Mouse (Mus musculus): ENCODE data around the gene Arrdc2. TPM values are rescaled to one million over a fixed set of nuclear protein-coding genes. Genes with fewer than 3 reads are reported as not detected.

Arrdc2 gene
- polyA plus RNA-seq, 1 experiment: 27.8 TPM

DNA sequence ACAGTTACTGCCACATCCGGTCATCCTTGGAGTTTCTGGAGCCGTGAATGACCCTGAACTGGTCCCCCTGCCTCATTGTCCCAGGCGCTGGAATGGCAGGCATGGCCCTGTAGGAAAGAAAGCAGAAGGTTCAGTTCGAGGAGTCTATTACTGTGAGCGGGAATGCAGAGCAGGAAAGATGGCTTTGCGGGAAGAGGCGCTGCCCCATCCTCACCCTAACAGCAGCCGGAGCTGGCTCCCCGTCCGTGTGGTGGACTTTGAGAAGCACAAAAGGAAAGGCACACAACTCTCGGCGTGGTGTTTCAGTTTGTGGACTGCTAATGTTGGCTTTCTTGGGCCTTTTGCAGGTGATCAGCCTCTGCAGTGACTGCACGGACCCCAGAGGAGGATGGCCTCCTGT is 34.9 kb upstream of the Arrdc2 start:
- Histone ChIP-seq H3K4me1 (ENCODE audit: control insufficient read depth, insufficient read depth, low read length) (no peaks in the 10 kb centered on the region), H3K27ac (ENCODE audit: insufficient read depth, low read depth, low read length) (no peak overlapping the region), H3K4me3 (ENCODE audit: insufficient read depth, low read length) (no peak overlapping the region)
- TF ChIP-seq CTCF (IDR thresholded peaks at IDR 0.05; ENCODE audit: low read depth, low read length) (no peak), POLR2A (IDR thresholded peaks at IDR 0.05; ENCODE audit: borderline replicate concordance, low read depth, low read length) (no peak)

DNA sequence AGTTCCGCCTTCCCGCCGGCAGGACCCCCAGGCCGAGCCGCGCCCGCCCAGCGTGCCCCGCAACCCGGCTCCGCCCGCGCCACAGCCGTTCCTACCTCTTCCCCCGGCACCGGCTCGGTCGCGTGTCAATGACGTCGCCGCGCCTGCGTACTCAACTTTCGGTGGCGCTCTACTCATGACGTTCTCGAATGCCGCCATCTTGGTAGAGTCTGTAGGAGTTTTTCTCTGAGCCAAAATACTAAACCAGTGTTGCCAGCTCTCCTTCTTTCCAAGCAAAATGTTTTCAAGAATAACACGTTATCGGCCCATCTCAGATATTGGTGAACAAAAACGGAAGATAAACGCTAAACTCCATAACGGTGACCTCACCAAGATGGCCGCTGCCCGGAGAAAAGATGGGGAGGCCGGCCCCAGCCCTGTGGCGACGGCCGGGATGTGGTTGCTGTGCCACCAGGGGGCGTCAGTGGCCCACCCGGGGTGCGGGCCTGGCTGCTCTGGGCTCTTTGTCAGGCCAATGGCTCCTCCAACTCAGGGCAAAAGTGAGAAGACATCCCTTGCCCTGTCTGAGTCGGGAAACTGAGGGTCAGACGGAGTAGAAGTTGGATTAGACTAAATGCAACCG is 34.0 kb upstream of the Arrdc2 start, which contains the start of gene Ccdc124:
Gene Ccdc124, minus strand, starts transcription at position 572 of the 622 bp plus-strand sequence.
- Histone ChIP-seq H3K4me1 (ENCODE audit: control insufficient read depth, insufficient read depth, low read length) (peaks cover 4% of the 10 kb centered on the region), H3K27ac (ENCODE audit: insufficient read depth, low read depth, low read length) (peak within 1 kb of the TSS; percentile 82), H3K4me3 (ENCODE audit: insufficient read depth, low read length) (peak within 1 kb of the TSS; percentile 61)

DNA sequence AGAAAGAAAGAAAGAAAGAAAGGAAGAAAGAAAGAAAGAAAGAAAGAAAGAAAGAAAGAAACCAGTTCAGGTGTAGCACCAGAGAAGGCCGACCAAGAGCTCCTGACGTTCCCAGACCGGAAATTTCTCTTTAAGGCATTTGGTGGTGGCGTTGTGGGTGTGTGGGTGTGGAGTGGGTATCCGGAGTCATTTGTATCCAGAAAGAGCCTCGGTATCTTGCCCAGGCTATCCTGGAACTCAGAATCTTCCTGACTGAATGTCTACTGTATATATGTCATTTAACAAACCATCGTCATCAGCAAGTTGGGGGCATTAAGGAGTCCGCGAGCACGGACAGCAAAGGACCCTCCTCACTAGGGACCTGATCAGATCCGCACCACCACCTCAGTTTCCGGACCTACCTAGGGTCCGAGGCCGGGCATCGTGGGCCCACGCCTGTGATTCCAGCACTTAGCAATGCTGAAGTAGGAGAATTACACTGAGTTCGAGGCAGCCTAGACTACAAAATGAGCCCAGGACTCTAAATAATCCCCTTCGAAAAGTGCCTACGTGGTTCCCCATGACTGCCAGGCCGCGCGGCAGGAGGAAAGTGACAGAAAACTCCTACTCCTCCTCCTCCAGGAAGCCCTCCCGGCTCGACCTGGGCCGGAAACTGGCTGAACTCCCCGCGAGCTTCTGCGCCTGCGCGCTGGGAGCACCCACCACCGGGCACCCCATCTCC is 33.3 kb upstream of the Arrdc2 start:
- Histone ChIP-seq H3K4me1 (ENCODE audit: control insufficient read depth, insufficient read depth, low read length) (peaks cover 4% of the 10 kb centered on the region), H3K27ac (ENCODE audit: insufficient read depth, low read depth, low read length) (peak overlapping the region; percentile 57), H3K4me3 (ENCODE audit: insufficient read depth, low read length) (peak overlapping the region; percentile 61)
- TF ChIP-seq CTCF (IDR thresholded peaks at IDR 0.05; ENCODE audit: low read depth, low read length) (no peak), POLR2A (IDR thresholded peaks at IDR 0.05; ENCODE audit: borderline replicate concordance, low read depth, low read length) (no peak)

More for the DNA sequence above, 34.0 kb upstream of the Arrdc2 start, which contains the start of gene Ccdc124:
- TF ChIP-seq CTCF (IDR thresholded peaks at IDR 0.05; ENCODE audit: low read depth, low read length): peak; percentile 69
- TF ChIP-seq POLR2A (IDR thresholded peaks at IDR 0.05; ENCODE audit: borderline replicate concordance, low read depth, low read length): 0 out of 2 replicates have a peak, but pooled peaks have one; percentile 13

DNA sequence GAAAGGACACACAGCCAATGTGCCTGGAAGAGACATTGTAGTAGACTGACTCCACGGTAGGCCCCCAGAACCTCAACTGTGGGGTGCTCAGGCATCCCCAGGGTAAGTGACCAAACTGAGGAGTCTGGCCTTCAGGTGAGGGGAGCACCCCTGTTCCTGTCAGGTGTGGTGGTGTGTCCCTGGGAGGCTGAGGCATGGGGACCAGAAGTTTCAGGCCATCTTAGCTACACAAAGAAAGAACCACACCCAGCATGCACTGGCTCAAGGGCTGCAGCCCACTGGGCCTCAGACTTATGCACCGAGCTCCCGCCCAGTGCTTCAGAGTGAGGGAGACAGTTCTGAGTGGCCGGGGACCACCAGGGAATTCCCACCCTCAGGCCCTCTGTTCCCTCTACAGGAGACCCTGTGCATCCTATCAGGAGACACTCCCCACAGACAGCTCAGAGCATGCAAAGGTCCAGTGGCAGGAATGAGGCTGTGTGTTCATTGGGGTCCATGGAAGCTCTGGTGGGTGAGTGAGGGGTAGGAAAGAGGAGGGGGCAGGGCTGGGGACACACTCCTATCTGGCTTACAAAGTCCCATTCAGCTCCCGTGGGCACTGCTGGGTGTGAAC is 31.8 kb upstream of the Arrdc2 start:
- no peak overlapping the region for H3K27ac ChIP-seq (ENCODE audit: insufficient read depth, low read depth, low read length)
- peaks cover 4% of the 10 kb centered on the region for H3K4me1 ChIP-seq (ENCODE audit: control insufficient read depth, insufficient read depth, low read length)
- TF ChIP-seq POLR2A (IDR thresholded peaks at IDR 0.05; ENCODE audit: borderline replicate concordance, low read depth, low read length) (no peak), CTCF (IDR thresholded peaks at IDR 0.05; ENCODE audit: low read depth, low read length) (no peak)
- H3K4me3 ChIP-seq (ENCODE audit: insufficient read depth, low read length): no peak overlapping the region

DNA sequence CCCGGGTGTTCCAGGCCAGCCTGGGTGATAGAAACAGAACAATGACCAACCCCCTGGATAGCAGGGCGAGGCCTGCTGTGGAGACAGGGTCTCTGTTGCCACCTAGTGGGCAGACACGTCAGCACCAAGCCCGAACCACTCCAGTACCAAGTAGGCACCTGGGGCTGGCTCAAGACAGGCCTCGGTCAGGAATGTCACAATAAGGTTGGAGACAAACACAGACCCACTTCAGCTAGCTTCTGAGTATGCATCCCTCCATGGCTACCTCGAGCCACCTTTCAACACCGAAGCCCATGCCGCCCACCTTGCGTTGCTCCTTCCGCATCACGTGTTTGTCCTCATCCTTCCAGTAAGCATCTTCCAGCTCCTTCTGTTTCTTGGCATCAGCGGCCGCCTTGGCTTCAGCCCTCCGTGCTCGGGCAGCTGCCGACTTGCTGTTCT is 30.1 kb upstream of the Arrdc2 start:
- Histone ChIP-seq H3K27ac (ENCODE audit: insufficient read depth, low read depth, low read length) (no peak overlapping the region), H3K4me1 (ENCODE audit: control insufficient read depth, insufficient read depth, low read length) (peaks cover 8% of the 10 kb centered on the region), H3K4me3 (ENCODE audit: insufficient read depth, low read length) (no peak overlapping the region)
- TF ChIP-seq POLR2A (IDR thresholded peaks at IDR 0.05; ENCODE audit: borderline replicate concordance, low read depth, low read length): no peak
- TF ChIP-seq CTCF (IDR thresholded peaks at IDR 0.05; ENCODE audit: low read depth, low read length): peak; percentile 60

DNA sequence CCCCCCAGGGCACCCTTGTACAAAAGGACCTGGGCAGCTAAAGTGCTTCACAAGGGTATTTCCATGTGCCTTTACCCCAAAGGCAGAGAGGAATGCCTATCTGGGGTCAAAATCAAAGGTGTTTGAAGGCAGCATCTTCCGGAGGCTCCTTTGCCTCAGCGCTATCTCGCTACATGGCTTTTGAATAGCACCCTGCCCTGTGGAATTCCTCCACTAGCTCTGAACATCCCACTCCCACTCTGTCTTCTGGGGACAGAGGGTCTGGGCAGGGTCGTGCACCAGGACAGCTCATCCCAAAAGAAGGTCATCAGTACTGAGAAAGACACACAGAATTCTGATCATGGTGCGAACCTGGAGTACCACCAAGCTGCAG is 29.7 kb upstream of the Arrdc2 start:
- no peak overlapping the region for H3K4me3 ChIP-seq (ENCODE audit: insufficient read depth, low read length)
- TF ChIP-seq POLR2A (IDR thresholded peaks at IDR 0.05; ENCODE audit: borderline replicate concordance, low read depth, low read length) (no peak), CTCF (IDR thresholded peaks at IDR 0.05; ENCODE audit: low read depth, low read length) (no peak)
- peaks cover 10% of the 10 kb centered on the region for H3K4me1 ChIP-seq (ENCODE audit: control insufficient read depth, insufficient read depth, low read length)
- H3K27ac ChIP-seq (ENCODE audit: insufficient read depth, low read depth, low read length): no peak overlapping the region

DNA sequence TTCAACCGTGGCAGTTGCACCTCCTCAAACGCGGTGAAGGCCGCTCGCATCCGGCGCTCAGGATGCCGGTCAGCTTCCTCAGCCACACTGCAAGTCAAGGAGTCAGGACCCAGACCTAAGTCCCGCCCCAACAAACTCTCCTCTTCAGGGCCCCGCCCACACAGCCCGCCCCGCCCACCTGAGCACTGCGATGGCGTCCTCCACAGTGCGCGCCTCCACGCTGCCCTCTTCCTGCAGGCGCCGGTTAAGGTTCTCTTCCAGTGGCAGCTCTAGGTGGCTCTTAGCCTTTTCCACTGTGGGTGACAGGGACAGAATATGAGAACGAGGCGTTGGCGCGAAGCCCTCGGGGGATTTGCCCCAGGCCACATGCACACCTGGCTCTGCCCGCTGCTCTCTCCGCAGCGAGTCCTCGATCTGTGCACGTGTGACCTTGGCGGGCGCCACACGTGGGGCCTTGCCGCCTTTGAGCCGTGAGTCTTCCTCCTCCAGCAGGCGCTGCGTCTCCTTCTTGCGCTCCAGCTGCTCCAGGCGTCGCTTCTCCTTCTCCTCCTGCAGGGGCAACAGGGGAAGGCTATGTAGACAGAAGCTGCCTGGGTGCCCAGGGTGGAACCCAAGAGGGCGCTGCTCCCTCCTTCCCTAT is 29.2 kb upstream of the Arrdc2 start:
- no peak for TF ChIP-seq CTCF (IDR thresholded peaks at IDR 0.05; ENCODE audit: low read depth, low read length)
- TF ChIP-seq POLR2A (IDR thresholded peaks at IDR 0.05; ENCODE audit: borderline replicate concordance, low read depth, low read length): no peak
- peaks cover 10% of the 10 kb centered on the region for H3K4me1 ChIP-seq (ENCODE audit: control insufficient read depth, insufficient read depth, low read length)
- peak overlapping the region; percentile 46 for H3K4me3 ChIP-seq (ENCODE audit: insufficient read depth, low read length)
- H3K27ac ChIP-seq (ENCODE audit: insufficient read depth, low read depth, low read length): no peak overlapping the region

DNA sequence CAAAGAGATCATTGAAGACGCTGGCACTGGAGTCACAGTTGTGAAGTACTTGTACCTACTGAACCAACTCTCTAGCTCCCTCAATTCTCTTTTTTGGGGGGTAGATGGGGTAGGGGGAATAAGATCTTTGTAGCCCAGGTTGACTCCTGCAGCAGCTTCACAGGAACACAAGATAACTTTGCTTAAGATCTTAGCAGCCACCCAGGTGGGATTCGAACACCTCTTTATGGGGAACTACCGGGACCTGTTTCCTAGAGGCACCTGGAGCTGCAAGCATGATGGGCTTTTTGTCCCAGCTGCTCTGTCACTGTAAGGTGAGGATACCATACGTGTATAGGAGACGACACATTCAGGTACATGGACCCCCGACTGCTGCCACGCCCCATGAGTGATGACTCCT is 27.0 kb upstream of the Arrdc2 start:
- TF ChIP-seq CTCF (IDR thresholded peaks at IDR 0.05; ENCODE audit: low read depth, low read length) (no peak), POLR2A (IDR thresholded peaks at IDR 0.05; ENCODE audit: borderline replicate concordance, low read depth, low read length) (no peak)
- Histone ChIP-seq H3K4me3 (ENCODE audit: insufficient read depth, low read length) (no peak overlapping the region), H3K4me1 (ENCODE audit: control insufficient read depth, insufficient read depth, low read length) (peaks cover 12% of the 10 kb centered on the region), H3K27ac (ENCODE audit: insufficient read depth, low read depth, low read length) (no peak overlapping the region)

DNA sequence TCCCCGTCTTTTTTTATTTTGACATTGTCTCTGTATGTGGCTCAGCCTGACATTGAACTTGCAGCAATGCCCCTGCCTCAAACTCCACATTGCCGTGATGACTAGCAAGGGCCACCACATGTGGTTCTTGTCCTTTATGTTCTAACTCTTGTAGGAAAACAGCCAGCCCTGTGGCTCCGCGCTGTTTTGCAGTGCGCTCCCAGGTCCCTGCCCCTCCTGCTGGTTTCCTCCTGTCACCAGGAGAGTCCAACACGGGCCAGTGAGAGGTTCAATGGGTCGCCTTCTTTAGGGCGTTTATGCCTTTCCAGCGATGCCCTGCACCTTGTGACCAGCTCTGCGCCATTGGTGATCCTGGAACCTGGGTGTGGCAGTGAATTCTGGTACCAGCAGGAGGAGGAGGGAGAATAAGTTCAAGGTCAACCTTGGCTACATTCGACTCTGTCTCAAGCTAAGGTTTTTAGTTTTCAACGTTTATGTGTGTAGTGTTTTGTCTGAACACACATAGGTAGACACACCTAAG is 26.5 kb upstream of the Arrdc2 start:
- peaks cover 12% of the 10 kb centered on the region for H3K4me1 ChIP-seq (ENCODE audit: control insufficient read depth, insufficient read depth, low read length)
- H3K4me3 ChIP-seq (ENCODE audit: insufficient read depth, low read length): peak overlapping the region; percentile 47
- H3K27ac ChIP-seq (ENCODE audit: insufficient read depth, low read depth, low read length): no peak overlapping the region
- TF ChIP-seq CTCF (IDR thresholded peaks at IDR 0.05; ENCODE audit: low read depth, low read length) (no peak), POLR2A (IDR thresholded peaks at IDR 0.05; ENCODE audit: borderline replicate concordance, low read depth, low read length) (no peak)
